In the genomic region with DNA sequence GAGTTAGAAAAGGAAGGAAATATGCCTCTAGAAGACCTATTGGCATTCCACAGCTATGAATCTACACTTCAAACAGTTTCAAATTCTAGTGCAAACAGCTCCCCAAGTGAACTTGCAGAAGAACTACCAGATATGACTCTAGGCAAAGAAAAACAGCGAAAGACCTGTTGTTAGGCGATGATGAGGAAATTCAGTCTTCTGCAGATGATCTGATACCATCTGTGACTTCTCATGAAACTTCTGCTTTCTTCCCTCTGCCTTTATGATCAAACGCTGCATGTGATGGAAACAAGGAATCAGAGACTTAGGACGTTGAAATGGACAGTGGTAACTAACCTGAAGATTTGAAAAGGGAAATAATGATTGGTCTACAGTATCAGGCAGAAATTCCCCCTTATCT, we compare ENCODE assay signal across 34 mouse cellular contexts.
"Had no signal": no experiment of that assay in that cellular context is flagged by ENCODE, and none has a peak within 500 bp of the region (broad histone marks: within the 10 kb centered on the region; RNA-seq: fewer than 3 reads in every experiment).

No protein-coding gene starts in this region.

- H3K27me3 ChIP-seq: heart, embryonic 12.5 days; heart, embryonic 13.5 days; heart, embryonic 15.5 days; hindbrain, embryonic 12.5 days; hindbrain, embryonic 13.5 days; hindbrain, embryonic 15.5 days; intestine, embryonic 15.5 days; kidney, embryonic 15.5 days had no signal

- H3K36me3 ChIP-seq: heart, embryonic 10.5 days; heart, embryonic 12.5 days; heart, embryonic 13.5 days; heart, embryonic 15.5 days; hindbrain, embryonic 10.5 days; hindbrain, embryonic 12.5 days; hindbrain, embryonic 13.5 days; hindbrain, embryonic 15.5 days; intestine, embryonic 15.5 days; kidney, embryonic 15.5 days had no signal

- ATAC-seq: hindbrain, embryonic 16.5 days; hindbrain, postnatal 0 days; inflammation-experienced regulatory T-cells, adult 6 months; intestine, embryonic 15.5 days; intestine, embryonic 16.5 days; intestine, postnatal 0 days had no signal

- H3K4me2 ChIP-seq: heart, embryonic 11.5 days; heart, embryonic 13.5 days; heart, embryonic 15.5 days; hindbrain, embryonic 12.5 days; hindbrain, embryonic 13.5 days; hindbrain, embryonic 15.5 days; intestine, embryonic 15.5 days; kidney, embryonic 15.5 days had no signal

- H3K4me1 ChIP-seq: heart, embryonic 10.5 days; heart, embryonic 15.5 days; hindbrain, embryonic 10.5 days; hindbrain, embryonic 12.5 days; hindbrain, embryonic 13.5 days; hindbrain, embryonic 15.5 days; intestine, embryonic 15.5 days; kidney, embryonic 15.5 days had no signal

- DNase-seq: heart, postnatal 10 days; heart, postnatal 14 days; heart, postnatal 36 days; heart, postnatal 4 days; kidney, adult 11 months; kidney, adult 18-20 months; kidney, adult 2 months; kidney, adult 8-10 months; kidney, adult 9 months; kidney, postnatal 10 days; kidney, postnatal 14 days; kidney, postnatal 25 days; kidney, postnatal 36 days; kidney, postnatal 4 days; layer of hippocampus, adult 9-11 months; layer of hippocampus, postnatal 36 days had no signal

- H3K27ac ChIP-seq: heart, embryonic 10.5 days; heart, embryonic 13.5 days; heart, embryonic 15.5 days; hindbrain, embryonic 10.5 days; hindbrain, embryonic 12.5 days; hindbrain, embryonic 13.5 days; hindbrain, embryonic 15.5 days; hindbrain, postnatal 0 days; intestine, embryonic 15.5 days; kidney, embryonic 15.5 days; kidney, postnatal 0 days; layer of hippocampus, adult 2 months had no signal

- H3K4me3 ChIP-seq: heart, embryonic 10.5 days; heart, embryonic 12.5 days; heart, embryonic 13.5 days; heart, embryonic 15.5 days; hindbrain, embryonic 10.5 days; hindbrain, embryonic 12.5 days; hindbrain, embryonic 13.5 days; hindbrain, embryonic 15.5 days; intestine, embryonic 15.5 days; kidney, embryonic 15.5 days; layer of hippocampus, adult 2 months had no signal

- H3K9me3 ChIP-seq: heart, embryonic 10.5 days; heart, embryonic 12.5 days; heart, embryonic 13.5 days; heart, embryonic 15.5 days; hindbrain, embryonic 10.5 days; hindbrain, embryonic 12.5 days; hindbrain, embryonic 13.5 days; hindbrain, embryonic 15.5 days; intestine, embryonic 15.5 days; kidney, embryonic 15.5 days had no signal

- H3K9ac ChIP-seq: heart, embryonic 12.5 days; heart, embryonic 13.5 days; heart, embryonic 15.5 days; hindbrain, embryonic 12.5 days; hindbrain, embryonic 13.5 days; hindbrain, embryonic 15.5 days; intestine, embryonic 15.5 days; kidney, embryonic 15.5 days had no signal
